In the genomic region with DNA sequence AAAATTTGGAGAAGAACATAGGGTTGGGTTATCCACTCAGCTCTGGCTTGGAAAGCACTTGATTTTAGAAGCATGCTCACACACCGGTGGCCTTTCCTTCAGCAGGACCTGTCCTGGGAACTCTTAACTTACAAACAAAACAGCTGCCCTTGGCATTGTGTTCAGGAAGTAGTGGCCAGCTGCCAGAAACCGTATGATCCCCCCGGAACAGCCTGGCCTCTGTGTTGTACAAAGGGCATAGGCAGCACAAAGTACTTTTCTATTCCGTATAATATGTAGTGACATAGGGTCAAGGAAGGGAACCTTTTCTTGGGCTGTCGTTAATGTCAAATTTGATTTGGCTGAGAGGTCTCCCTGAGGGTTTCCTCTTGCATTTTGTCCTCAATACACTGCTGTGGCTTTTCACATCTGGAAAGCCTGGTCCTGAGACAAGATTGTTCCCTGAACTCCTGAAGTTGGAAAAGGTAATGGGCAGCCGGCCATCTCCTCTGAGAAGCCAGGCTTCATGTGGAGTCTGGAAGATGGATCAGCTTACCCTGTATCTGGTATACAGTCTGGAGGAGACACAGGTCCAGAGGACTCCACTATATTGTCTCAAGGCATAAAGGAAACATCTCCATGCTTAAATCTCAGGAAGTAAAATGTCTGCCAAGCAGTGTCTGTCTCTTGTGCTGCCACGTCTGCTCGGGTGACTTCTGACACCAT, we compare ENCODE assay signal across 20 mouse cellular contexts.
A peak's percentile ranks its signal among the peaks of the same experiment; 100 is the strongest.
DNase-seq lines count a peak whose midpoint lies in the region; ATAC-seq and TF ChIP-seq lines count a peak whose summit lies in the region.
"Had no signal": no experiment of that assay in that cellular context is flagged by ENCODE, and none has a peak within 500 bp of the region (broad histone marks: within the 10 kb centered on the region; RNA-seq: fewer than 3 reads in every experiment).

No protein-coding gene starts in this region.

- no peaks in the 10 kb centered on the region for H3K9me3 ChIP-seq in kidney, embryonic 15.5 days (replicated peaks)
- H3K9me3 ChIP-seq in limb, embryonic 14.5 days (ENCODE audit: control insufficient read depth, low read length) = no peaks in the 10 kb centered on the region
- no peaks in the 10 kb centered on the region for H3K9me3 ChIP-seq in forebrain, embryonic 16.5 days (ENCODE audit: control insufficient read depth, low read length)
- H3K9me3 ChIP-seq: intestine, embryonic 15.5 days; midbrain, embryonic 12.5 days had no signal

- DNase-seq in gastrocnemius, adult 2 months = peak; percentile 37
- DNase-seq in gastrocnemius, adult 8-10 months (ENCODE audit: low spot score in 2 of 2) = no peak
- peak; percentile 19 to 40 for DNase-seq in kidney, postnatal 25 days
- peak; percentile 32 for DNase-seq in retina, postnatal 1 day
- no peak for DNase-seq in retina, embryonic 14.5 days (ENCODE audit: low spot score)
- DNase-seq in limb, embryonic 14.5 days (ENCODE audit: low spot score) = peak; percentile 49
- DNase-seq: adrenal gland, adult 8-10 months; B cell, adult 2 months; cerebellum, adult 11-12 months; left cerebral cortex, postnatal 4 days; thymus, postnatal 14 days had no signal

- no peak for ATAC-seq in kidney, embryonic 15.5 days (replicated peaks; ENCODE audit: low FRiP score)
- peak; percentile 84 for ATAC-seq in limb, embryonic 14.5 days (ENCODE audit: low FRiP score, low read depth)
- ATAC-seq in forebrain, embryonic 16.5 days = no peak
- ATAC-seq: forebrain, embryonic 14.5 days; intestine, embryonic 15.5 days had no signal

- H3K4me3 ChIP-seq in gastrocnemius, adult 2 months = no peak overlapping the region
- H3K4me3 ChIP-seq in kidney, embryonic 15.5 days (replicated peaks) = no peak overlapping the region
- no peak overlapping the region for H3K4me3 ChIP-seq in limb, embryonic 14.5 days (replicated peaks; ENCODE audit: low read length)
- H3K4me3 ChIP-seq in forebrain, embryonic 16.5 days (replicated peaks; ENCODE audit: low read length) = no peak overlapping the region
- H3K4me3 ChIP-seq: intestine, embryonic 15.5 days; layer of hippocampus, adult 2 months; midbrain, embryonic 12.5 days; myocyte had no signal

- intact Hi-C loops in gastrocnemius, adult 2 months (cut with DNase I) = no loop called here

- H3K4me2 ChIP-seq in kidney, embryonic 15.5 days = no peak overlapping the region
- H3K4me2 ChIP-seq in limb, embryonic 14.5 days (replicated peaks; ENCODE audit: low read depth, low read length, severe bottlenecking) = no peak overlapping the region
- no peak overlapping the region for H3K4me2 ChIP-seq in forebrain, embryonic 16.5 days (ENCODE audit: low read length)
- H3K4me2 ChIP-seq: hindbrain, embryonic 14.5 days; intestine, embryonic 15.5 days; midbrain, embryonic 12.5 days had no signal

- no peak overlapping the region for H3K27ac ChIP-seq in gastrocnemius, adult 2 months
- no peak overlapping the region for H3K27ac ChIP-seq in kidney, embryonic 15.5 days
- no peak overlapping the region for H3K27ac ChIP-seq in limb, embryonic 14.5 days (replicated peaks; ENCODE audit: low read depth, low read length)
- no peak overlapping the region for H3K27ac ChIP-seq in forebrain, embryonic 16.5 days (ENCODE audit: low read length)
- H3K27ac ChIP-seq: hindbrain, embryonic 14.5 days; intestine, embryonic 15.5 days; layer of hippocampus, adult 2 months; liver, embryonic 14.5 days; midbrain, embryonic 12.5 days had no signal

- no peaks in the 10 kb centered on the region for H3K27me3 ChIP-seq in kidney, embryonic 15.5 days
- H3K27me3 ChIP-seq in limb, embryonic 14.5 days (ENCODE audit: control insufficient read depth, insufficient read depth, low read length) = no peaks in the 10 kb centered on the region
- no peaks in the 10 kb centered on the region for H3K27me3 ChIP-seq in forebrain, embryonic 16.5 days (replicated peaks; ENCODE audit: control insufficient read depth, insufficient read depth, low read length)
- H3K27me3 ChIP-seq: intestine, embryonic 15.5 days had no signal

- H3K9ac ChIP-seq in kidney, embryonic 15.5 days = no peak overlapping the region
- H3K9ac ChIP-seq in limb, embryonic 14.5 days (ENCODE audit: low read depth, low read length, severe bottlenecking) = no peak overlapping the region
- H3K9ac ChIP-seq in forebrain, embryonic 16.5 days (replicated peaks; ENCODE audit: low read depth, low read length) = no peak overlapping the region
- H3K9ac ChIP-seq: hindbrain, embryonic 14.5 days; intestine, embryonic 15.5 days; liver, embryonic 14.5 days; midbrain, embryonic 12.5 days had no signal

- no peaks in the 10 kb centered on the region for H3K4me1 ChIP-seq in kidney, embryonic 15.5 days
- H3K4me1 ChIP-seq in limb, embryonic 14.5 days (ENCODE audit: control insufficient read depth, insufficient read depth, low read length) = 0 out of 2 replicates have a peak, but pooled peaks cover 2% of the 10 kb centered on the region
- H3K4me1 ChIP-seq in forebrain, embryonic 16.5 days (replicated peaks; ENCODE audit: control insufficient read depth, insufficient read depth, low read length) = peaks cover 7% of the 10 kb centered on the region; the same call in 1 of the 2 replicates
- H3K4me1 ChIP-seq: intestine, embryonic 15.5 days; midbrain, embryonic 12.5 days had no signal

- TF ChIP-seq CTCF in gastrocnemius, adult 2 months (IDR thresholded peaks at IDR 0.05) = no peak

- H3K36me3 ChIP-seq in kidney, embryonic 15.5 days = no peaks in the 10 kb centered on the region
- no peaks in the 10 kb centered on the region for H3K36me3 ChIP-seq in limb, embryonic 14.5 days (ENCODE audit: control insufficient read depth, insufficient read depth, low read length)
- H3K36me3 ChIP-seq in forebrain, embryonic 16.5 days (ENCODE audit: control insufficient read depth, insufficient read depth) = no peaks in the 10 kb centered on the region
- H3K36me3 ChIP-seq: intestine, embryonic 15.5 days; midbrain, embryonic 12.5 days had no signal

- TF ChIP-seq POLR2A in limb, embryonic 14.5 days (IDR thresholded peaks at IDR 0.05; ENCODE audit: borderline replicate concordance, extremely low read depth, insufficient read depth, insufficient read length) = no peak

- 35% methylated on average over 8 of the region's 8 CpGs for WGBS in kidney, embryonic 15.5 days
- 49% methylated on average over 8 of the region's 8 CpGs for WGBS in limb, embryonic 14.5 days
- 52% methylated on average over 8 of the region's 8 CpGs for WGBS in forebrain, embryonic 16.5 days

Comparison
In these comparisons a context has a peak if more than half of its experiments do, and no peak if none do; other contexts are left out.
1. DNase-seq: peak in gastrocnemius, adult 2 months (single experiment), kidney, postnatal 25 days (2 of 2), retina, postnatal 1 day (single experiment) and limb, embryonic 14.5 days (single experiment); none in gastrocnemius, adult 8-10 months (0 of 2) and retina, embryonic 14.5 days (single experiment).